Mouse (Mus musculus) left cerebral cortex, adult 9 months (tissue): Measurements from ENCODE around the gene Tas2r136.
A peak's percentile ranks its signal among the peaks of the same experiment; 100 is the strongest.

Source experiments
- DNase-seq, 2 experiments: peaks; one replicate each; pipeline ENCODE4 v3.0.0; 2022; ENCODE audit warnings: low spot score in 2 of 2

Tas2r136 gene

GRCm38 (mm10) chr6:132778062-132778461, at the start of gene Tas2r136:
Gene Tas2r136, minus strand, starts transcription at chr6:132778162.
- no peak for DNase-seq

GRCm38 (mm10) chr6:132802518-132802917, 24.6 kb upstream of the Tas2r136 start, which contains the start of gene Tas2r117:
Gene Tas2r117, plus strand, starts transcription at chr6:132802818.
- no peak for DNase-seq

GRCm38 (mm10) chr6:132795393-132795792, 17.4 kb upstream of the Tas2r136 start:
- no peak for DNase-seq

GRCm38 (mm10) chr6:132761831-132762230, 16.1 kb downstream of the Tas2r136 start, which contains the start of gene Tas2r102:
Gene Tas2r102, plus strand, starts transcription at chr6:132762131.
- no peak for DNase-seq

GRCm38 (mm10) chr6:132754430-132754829, 23.5 kb downstream of the Tas2r136 start, which contains the start of gene Tas2r124:
Gene Tas2r124, plus strand, starts transcription at chr6:132754730.
- DNase-seq = no peak

GRCm38 (mm10) chr6:132750206-132750605, 27.8 kb downstream of the Tas2r136 start:
- DNase-seq = peak in 1 of 2 experiments; percentile 6

- no peak for DNase-seq
Observed at GRCm38 (mm10) chr6:132737935-132738334, 40.0 kb downstream of the Tas2r136 start, which contains the start of gene Tas2r115. Gene Tas2r115, minus strand, starts transcription at chr6:132738035.
